Comparison of ENCODE assay signal across 9 mouse cellular contexts in genomic region chr11:97697199-97697890, GRCm38 (mm10). TPM values are rescaled to one million over a fixed set of nuclear protein-coding genes. Genes with fewer than 3 reads are reported as not detected.
DNase-seq lines count a peak whose midpoint lies in the region; ATAC-seq and TF ChIP-seq lines count a peak whose summit lies in the region.
"Had no signal": no experiment of that assay in that cellular context is flagged by ENCODE, and none has a peak within 500 bp of the region (broad histone marks: within the 10 kb centered on the region; RNA-seq: fewer than 3 reads in every experiment).

No protein-coding gene starts in this region.

- H3K4me1 ChIP-seq in lung, embryonic 16.5 days (replicated peaks; ENCODE audit: control insufficient read depth, insufficient read depth, low read length), result peaks cover 62% of the 10 kb centered on the region
- H3K4me1 ChIP-seq in forebrain, postnatal 0 days (ENCODE audit: insufficient read depth), result peaks cover 39% of the 10 kb centered on the region
- H3K4me1 ChIP-seq in liver, embryonic 13.5 days (replicated peaks), result peaks cover 67% of the 10 kb centered on the region
- H3K4me1 ChIP-seq in stomach, embryonic 16.5 days (ENCODE audit: control insufficient read depth, insufficient read depth, low read length), result peaks cover 54% of the 10 kb centered on the region

- H3K9ac ChIP-seq in lung, embryonic 16.5 days (ENCODE audit: low read length), result peak overlapping the region; percentile 86
- peak overlapping the region; percentile 98 for H3K9ac ChIP-seq in forebrain, postnatal 0 days
- no peak overlapping the region for H3K9ac ChIP-seq in liver, embryonic 13.5 days
- H3K9ac ChIP-seq in stomach, embryonic 16.5 days (ENCODE audit: low read length), result peak overlapping the region; percentile 98

- TF ChIP-seq CTCF in forebrain, postnatal 0 days (IDR thresholded peaks at IDR 0.05; ENCODE audit: low read depth), result no peak

- H3K4me3 ChIP-seq in lung, embryonic 16.5 days (ENCODE audit: low read length), result peak overlapping the region; percentile 66
- H3K4me3 ChIP-seq in forebrain, postnatal 0 days (ENCODE audit: low read depth, low read length), result peak overlapping the region; percentile 92
- H3K4me3 ChIP-seq in liver, embryonic 13.5 days (replicated peaks), result peak overlapping the region; percentile 66
- peak overlapping the region; percentile 93 for H3K4me3 ChIP-seq in stomach, embryonic 16.5 days (replicated peaks; ENCODE audit: low read length)

- no peak for ATAC-seq in lung, embryonic 16.5 days (ENCODE audit: low read depth)
- ATAC-seq in forebrain, postnatal 0 days, result no peak
- no peak for ATAC-seq in liver, embryonic 13.5 days (ENCODE audit: low read depth)
- ATAC-seq in stomach, embryonic 16.5 days (ENCODE audit: insufficient read depth, low FRiP score), result no peak

- H3K27me3 ChIP-seq in lung, embryonic 16.5 days (ENCODE audit: control insufficient read depth, insufficient read depth, low read depth, low read length), result no peaks in the 10 kb centered on the region
- H3K27me3 ChIP-seq in forebrain, postnatal 0 days (ENCODE audit: insufficient read depth, low read length), result no peaks in the 10 kb centered on the region
- H3K27me3 ChIP-seq in liver, embryonic 13.5 days, result peaks cover 53% of the 10 kb centered on the region
- no peaks in the 10 kb centered on the region for H3K27me3 ChIP-seq in stomach, embryonic 16.5 days (ENCODE audit: control insufficient read depth, insufficient read depth, low read length)

- peak overlapping the region; percentile 100 for H3K27ac ChIP-seq in lung, embryonic 16.5 days (ENCODE audit: low read length)
- peak overlapping the region; percentile 95; the same call in 1 of the 2 replicates for H3K27ac ChIP-seq in forebrain, postnatal 0 days (ENCODE audit: low read depth, low read length)
- H3K27ac ChIP-seq in liver, embryonic 13.5 days, result no peak overlapping the region
- H3K27ac ChIP-seq in stomach, embryonic 16.5 days (ENCODE audit: low read length), result peak overlapping the region; percentile 100

- H3K36me3 ChIP-seq in lung, embryonic 16.5 days (ENCODE audit: control insufficient read depth, insufficient read depth, low read length), result peaks cover 7% of the 10 kb centered on the region
- peaks cover 9% of the 10 kb centered on the region for H3K36me3 ChIP-seq in forebrain, postnatal 0 days (ENCODE audit: insufficient read depth)
- no peaks in the 10 kb centered on the region for H3K36me3 ChIP-seq in liver, embryonic 13.5 days
- H3K36me3 ChIP-seq in stomach, embryonic 16.5 days (ENCODE audit: control insufficient read depth, insufficient read depth, low read length), result 0 out of 2 replicates have a peak, but pooled peaks cover 6% of the 10 kb centered on the region

- no peak for DNase-seq in lung, postnatal 25 days (ENCODE audit: low spot score)
- DNase-seq in forebrain, postnatal 0 days, result no peak
- DNase-seq in liver, embryonic 13.5 days, result no peak
- DNase-seq in gastrocnemius, postnatal 10 days, result no peak
- no peak for DNase-seq in right cerebral cortex, adult 2 months (ENCODE audit: low spot score in 2 of 2)
- DNase-seq in adrenal gland, adult 18-20 months (ENCODE audit: low spot score in 2 of 2), result no peak
- DNase-seq: layer of hippocampus, adult 9-11 months had no signal

- H3K9me3 ChIP-seq in lung, embryonic 16.5 days (ENCODE audit: control insufficient read depth, low read length), result no peaks in the 10 kb centered on the region
- H3K9me3 ChIP-seq in forebrain, postnatal 0 days (ENCODE audit: low read length), result no peaks in the 10 kb centered on the region
- H3K9me3 ChIP-seq in liver, embryonic 13.5 days (replicated peaks), result no peaks in the 10 kb centered on the region
- no peaks in the 10 kb centered on the region for H3K9me3 ChIP-seq in stomach, embryonic 16.5 days (replicated peaks; ENCODE audit: control insufficient read depth, low read length)

- H3K4me2 ChIP-seq in lung, embryonic 16.5 days (ENCODE audit: low read depth, low read length), result peak overlapping the region; percentile 90
- H3K4me2 ChIP-seq in forebrain, postnatal 0 days (ENCODE audit: low read depth), result peak overlapping the region; percentile 71
- peak overlapping the region; percentile 85 for H3K4me2 ChIP-seq in liver, embryonic 13.5 days
- peak overlapping the region; percentile 95 for H3K4me2 ChIP-seq in stomach, embryonic 16.5 days (ENCODE audit: low read depth, low read length)

- WGBS in lung, embryonic 16.5 days, result 33% methylated on average over 11 of the region's 11 CpGs
- 44% methylated on average over 11 of the region's 11 CpGs for WGBS in forebrain, postnatal 0 days
- 64% methylated on average over 11 of the region's 11 CpGs for WGBS in liver, embryonic 13.5 days (ENCODE audit: insufficient replicate concordance)
- WGBS in stomach, embryonic 16.5 days, result 48% methylated on average over 11 of the region's 11 CpGs

RNA-seq across cellular contexts. Expression of gene Pcgf2, which starts 3.0 kb away (rescaled TPM):
- polyA plus RNA-seq in lung, embryonic 16.5 days (2015; fragmentation: Nextera tagmentation; extraction: Ambion mirVana), result 16.2 and 16.5 TPM in 2 replicates
- 13.0 and 21.9 TPM in 2 replicates for total RNA-seq in forebrain, postnatal 0 days (2014; rRNA removed)
- polyA plus RNA-seq in forebrain, postnatal 0 days (2015; fragmentation: Nextera tagmentation; extraction: Ambion mirVana), result 10.0 and 12.6 TPM in 2 replicates
- polyA plus RNA-seq in liver, embryonic 13.5 days (2015; fragmentation: Nextera tagmentation; extraction: Ambion mirVana), result 2.3 and 3.6 TPM in 2 replicates
- 8.9 and 9.4 TPM in 2 replicates for polyA plus RNA-seq in stomach, embryonic 16.5 days (2015; fragmentation: Nextera tagmentation; extraction: Ambion mirVana)
- 10 to 100 TPM; 11.9 to 18.6 TPM for total RNA-seq in gastrocnemius, postnatal 10 days (2021)
- 10 to 100 TPM; 18.6 to 19.5 TPM for total RNA-seq in adrenal gland, adult 18-20 months (2021)

RNA-seq across cellular contexts. Expression of gene Psmb3, which starts 5.9 kb away (rescaled TPM):
- 430 and 457 TPM in 2 replicates for polyA plus RNA-seq in lung, embryonic 16.5 days (2015; fragmentation: Nextera tagmentation; extraction: Ambion mirVana)
- 322 and 350 TPM in 2 replicates for total RNA-seq in forebrain, postnatal 0 days (2014; rRNA removed)
- polyA plus RNA-seq in forebrain, postnatal 0 days (2015; fragmentation: Nextera tagmentation; extraction: Ambion mirVana), result 499 and 621 TPM in 2 replicates
- polyA plus RNA-seq in liver, embryonic 13.5 days (2015; fragmentation: Nextera tagmentation; extraction: Ambion mirVana), result 335 and 374 TPM in 2 replicates
- polyA plus RNA-seq in stomach, embryonic 16.5 days (2015; fragmentation: Nextera tagmentation; extraction: Ambion mirVana), result 363 and 373 TPM in 2 replicates
- 100 to 1,000 TPM; 174 to 190 TPM for total RNA-seq in gastrocnemius, postnatal 10 days (2021)
- 100 to 1,000 TPM; 221 to 238 TPM for total RNA-seq in adrenal gland, adult 18-20 months (2021)

RNA-seq across cellular contexts. Expression of gene Cisd3, which starts 11.7 kb away (rescaled TPM):
- 57.5 and 66.6 TPM in 2 replicates for polyA plus RNA-seq in lung, embryonic 16.5 days (2015; fragmentation: Nextera tagmentation; extraction: Ambion mirVana)
- total RNA-seq in forebrain, postnatal 0 days (2014; rRNA removed), result 14.4 and 15.5 TPM in 2 replicates
- 27.2 and 27.8 TPM in 2 replicates for polyA plus RNA-seq in forebrain, postnatal 0 days (2015; fragmentation: Nextera tagmentation; extraction: Ambion mirVana)
- polyA plus RNA-seq in liver, embryonic 13.5 days (2015; fragmentation: Nextera tagmentation; extraction: Ambion mirVana), result 11.7 and 13.3 TPM in 2 replicates
- 34.2 and 35.1 TPM in 2 replicates for polyA plus RNA-seq in stomach, embryonic 16.5 days (2015; fragmentation: Nextera tagmentation; extraction: Ambion mirVana)
- 10 to 100 TPM; 84.5 to 99.4 TPM for total RNA-seq in gastrocnemius, postnatal 10 days (2021)
- 100 to 1,000 TPM; 165 to 273 TPM for total RNA-seq in adrenal gland, adult 18-20 months (2021)

RNA-seq across cellular contexts. Expression of gene Mllt6, which starts 34.1 kb away (rescaled TPM):
- polyA plus RNA-seq in lung, embryonic 16.5 days (2015; fragmentation: Nextera tagmentation; extraction: Ambion mirVana), result 3.4 and 4.0 TPM in 2 replicates
- 42.2 and 48.1 TPM in 2 replicates for total RNA-seq in forebrain, postnatal 0 days (2014; rRNA removed)
- 1.7 TPM in 2 replicates for polyA plus RNA-seq in forebrain, postnatal 0 days (2015; fragmentation: Nextera tagmentation; extraction: Ambion mirVana)
- polyA plus RNA-seq in liver, embryonic 13.5 days (2015; fragmentation: Nextera tagmentation; extraction: Ambion mirVana), result 0.17 and 0.23 TPM in 2 replicates
- 1.9 and 2.5 TPM in 2 replicates for polyA plus RNA-seq in stomach, embryonic 16.5 days (2015; fragmentation: Nextera tagmentation; extraction: Ambion mirVana)
- total RNA-seq in gastrocnemius, postnatal 10 days (2021), result 10 to 100 TPM; 32.2 to 32.4 TPM
- total RNA-seq in adrenal gland, adult 18-20 months (2021), result 10 to 100 TPM; 42.4 to 44.0 TPM

RNA-seq across cellular contexts. Expression of gene Pip4k2b, which starts 47.2 kb away (rescaled TPM):
- 1.3 and 2.2 TPM in 2 replicates for polyA plus RNA-seq in lung, embryonic 16.5 days (2015; fragmentation: Nextera tagmentation; extraction: Ambion mirVana)
- total RNA-seq in forebrain, postnatal 0 days (2014; rRNA removed), result 131 and 146 TPM in 2 replicates
- 4.2 and 4.6 TPM in 2 replicates for polyA plus RNA-seq in forebrain, postnatal 0 days (2015; fragmentation: Nextera tagmentation; extraction: Ambion mirVana)
- polyA plus RNA-seq in liver, embryonic 13.5 days (2015; fragmentation: Nextera tagmentation; extraction: Ambion mirVana), result 0.88 TPM in 2 replicates
- 1.2 and 1.4 TPM in 2 replicates for polyA plus RNA-seq in stomach, embryonic 16.5 days (2015; fragmentation: Nextera tagmentation; extraction: Ambion mirVana)
- total RNA-seq in gastrocnemius, postnatal 10 days (2021), result 10 to 100 TPM; 46.8 to 49.7 TPM
- 10 to 100 TPM; 22.4 to 26.5 TPM for total RNA-seq in adrenal gland, adult 18-20 months (2021)
